Mouse (Mus musculus) CD8-positive naive resting alpha-beta T cell, adult 2 months (primary cell): ENCODE measurements around the gene Zfp948.

Source experiments
- DNase-seq, 2 experiments: peaks; one replicate each; pipeline ENCODE4 v3.0.0; 2022; ENCODE audit warnings: low read depth in 2 of 2, low spot score in 2 of 2

The Zfp948 gene

GRCm38 (mm10) chr17:21566728-21567349, at the start of gene Zfp948:
Gene Zfp948, plus strand, starts transcription at chr17:21567008.
- DNase-seq: peak; percentile 15 to 32

GRCm38 (mm10) chr17:21517130-21517671, 49.6 kb upstream of the Zfp948 start:
- DNase-seq: no peak

GRCm38 (mm10) chr17:21526270-21526669, 40.5 kb upstream of the Zfp948 start:
- no peak for DNase-seq

GRCm38 (mm10) chr17:21530645-21531330, 36.0 kb upstream of the Zfp948 start:
- DNase-seq: no peak

GRCm38 (mm10) chr17:21531621-21532020, 35.2 kb upstream of the Zfp948 start:
- no peak for DNase-seq

GRCm38 (mm10) chr17:21532101-21532951, 34.5 kb upstream of the Zfp948 start:
- peak; percentile 37 to 42 for DNase-seq

GRCm38 (mm10) chr17:21533961-21534360, 32.8 kb upstream of the Zfp948 start:
- DNase-seq: no peak

GRCm38 (mm10) chr17:21534460-21535095, 32.2 kb upstream of the Zfp948 start:
- DNase-seq: peak; percentile 51 to 73

GRCm38 (mm10) chr17:21535096-21536001, 31.5 kb upstream of the Zfp948 start, which contains the start of gene Zfp52:
Gene Zfp52, plus strand, starts transcription at chr17:21535539.
- peak; percentile 48 to 54 for DNase-seq

- no peak for DNase-seq
Observed at GRCm38 (mm10) chr17:21536096-21536495, 30.7 kb upstream of the Zfp948 start.

- DNase-seq: peak in 1 of 2 experiments; percentile 34
Observed at GRCm38 (mm10) chr17:21536676-21537075, 30.1 kb upstream of the Zfp948 start.

- DNase-seq: no peak
Observed at GRCm38 (mm10) chr17:21557831-21558230, 9.0 kb upstream of the Zfp948 start.

GRCm38 (mm10) chr17:21566220-21566619, 588 bp upstream of the Zfp948 start:
- DNase-seq: peak; percentile 13 to 58

GRCm38 (mm10) chr17:21567696-21568095, 888 bp downstream of the Zfp948 start:
- DNase-seq: no peak

- DNase-seq: no peak
Observed at GRCm38 (mm10) chr17:21579080-21579479, 12.3 kb downstream of the Zfp948 start.

- DNase-seq: peak; percentile 48 to 60
Observed at GRCm38 (mm10) chr17:21579493-21580175, 12.8 kb downstream of the Zfp948 start.

- no peak for DNase-seq
Observed at GRCm38 (mm10) chr17:21585521-21585920, 18.7 kb downstream of the Zfp948 start.

- no peak for DNase-seq
Observed at GRCm38 (mm10) chr17:21616356-21616755, 49.5 kb downstream of the Zfp948 start.

GRCm38 (mm10) chr17:21617352-21617751, 50.5 kb downstream of the Zfp948 start:
- DNase-seq: no peak
